Mouse (Mus musculus): ENCODE results near the gene Serpina3m.
A peak's percentile ranks its signal among the peaks of the same experiment; 100 is the strongest.

Gene Serpina3m

DNA sequence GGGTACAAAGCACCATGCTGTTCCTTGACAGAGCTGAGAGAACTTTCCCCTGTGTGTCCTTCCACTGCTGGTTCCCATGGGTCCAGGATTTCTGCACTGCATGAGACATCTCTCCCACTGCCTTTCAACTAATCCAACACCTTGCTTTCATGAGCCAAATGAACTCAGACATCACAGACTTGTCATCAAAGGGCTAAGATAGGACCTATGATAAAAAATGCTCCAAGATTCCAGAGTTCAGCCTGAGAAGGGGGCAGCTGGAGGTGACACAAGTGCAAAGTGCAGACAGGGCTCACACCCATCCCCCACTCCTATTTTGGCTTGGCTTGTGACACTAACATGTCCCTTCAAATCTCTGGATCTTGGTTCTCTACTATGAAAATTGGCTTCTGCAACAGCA lies 50.2 kb downstream of the Serpina3m start:
- DNase-seq (ENCODE audit: low spot score in 2 of 2) = no peak

GRCm38 (mm10) chr12:104391057-104391456 lies 52.8 kb downstream of the Serpina3m start:
- peak in 1 of 2 experiments; percentile 14 for DNase-seq (ENCODE audit: low spot score in 2 of 2)

- DNase-seq (ENCODE audit: low spot score in 2 of 2) = no peak
These were observed 65.7 kb downstream of the Serpina3m start for GRCm38 (mm10) chr12:104403968-104404367.

DNA sequence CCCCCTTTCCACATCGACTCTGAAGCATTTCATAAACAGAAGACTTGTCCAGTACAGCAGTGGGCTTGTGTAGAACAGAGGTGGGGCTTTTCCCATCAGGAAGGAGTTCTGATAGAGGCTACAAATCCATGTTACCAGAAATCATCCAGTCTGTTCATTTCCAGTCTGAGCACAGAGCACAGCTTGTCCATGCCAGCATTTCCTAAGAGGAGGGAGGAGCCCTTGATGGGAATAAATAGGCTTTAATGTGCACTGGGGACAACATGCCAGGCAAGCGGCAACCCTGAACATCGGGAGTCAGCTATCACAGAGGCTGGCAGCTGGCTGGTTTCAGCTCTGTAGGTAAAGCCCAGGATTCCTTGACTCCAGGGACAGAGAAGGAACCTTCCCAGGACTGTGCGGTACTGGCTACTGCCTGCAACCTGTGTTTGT lies 68.2 kb downstream of the Serpina3m start, which contains the start of gene Serpina3n:
Gene Serpina3n, plus strand, starts transcription at position 276 of the 432 bp plus-strand sequence.
- DNase-seq (ENCODE audit: low spot score in 2 of 2) = no peak

GRCm38 (mm10) chr12:104412507-104412906 lies 74.2 kb downstream of the Serpina3m start:
- DNase-seq (ENCODE audit: low spot score in 2 of 2) = no peak

DNA sequence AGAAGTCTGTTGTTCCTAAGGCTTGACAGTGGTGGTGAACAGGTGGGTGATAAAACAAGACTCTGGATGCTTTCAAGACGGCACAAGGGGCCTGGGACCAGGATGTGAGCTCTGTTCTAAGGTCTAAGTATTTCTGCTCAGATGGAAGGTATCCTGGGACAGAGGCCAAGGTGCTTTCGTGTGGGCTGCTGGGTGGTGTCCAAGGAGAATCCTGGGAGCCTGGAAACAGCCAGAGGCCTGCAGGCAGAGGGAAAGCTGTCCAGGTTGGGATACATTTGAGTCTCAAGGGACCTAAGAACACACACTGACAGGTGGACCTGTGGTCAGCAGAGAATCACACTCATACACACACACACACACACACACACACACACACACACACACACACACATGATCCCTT lies 76.3 kb downstream of the Serpina3m start:
- DNase-seq (ENCODE audit: low spot score in 2 of 2) = no peak

DNA sequence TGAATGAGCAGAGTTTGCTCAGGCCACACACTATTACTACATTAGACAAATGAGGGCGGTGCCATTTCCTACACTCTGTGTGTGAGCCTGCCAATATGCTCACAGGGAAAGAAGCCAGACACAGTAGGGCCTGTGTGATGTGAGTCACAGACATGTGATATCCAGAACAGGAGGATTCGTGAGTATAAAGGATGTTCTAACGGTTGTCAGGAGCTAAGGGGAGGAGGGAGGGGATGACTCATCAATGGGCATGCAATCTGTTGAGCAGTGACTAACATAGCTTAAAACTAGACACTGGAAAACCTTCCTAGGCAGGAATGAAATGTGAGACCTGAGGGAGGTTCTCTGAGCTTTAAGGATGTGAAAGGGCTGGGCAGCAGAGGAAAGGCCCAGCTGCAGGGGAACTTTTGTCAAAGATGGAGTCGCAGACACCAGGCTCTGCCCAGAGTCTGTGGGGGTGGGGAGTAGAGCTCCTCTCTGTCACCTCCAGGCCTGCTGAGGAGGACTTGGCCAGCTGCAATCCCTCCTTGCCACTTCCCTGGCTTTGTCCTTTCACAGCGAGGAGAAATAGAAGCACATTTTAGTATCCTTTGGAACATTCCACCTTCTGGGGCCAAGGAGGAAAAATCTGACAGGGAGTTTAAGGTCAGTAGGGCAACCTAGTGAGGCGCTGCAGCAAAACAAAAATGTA lies 77.5 kb downstream of the Serpina3m start:
- DNase-seq (ENCODE audit: low spot score in 2 of 2) = no peak

GRCm38 (mm10) chr12:104418340-104419135 lies 80.3 kb downstream of the Serpina3m start:
- DNase-seq (ENCODE audit: low spot score in 2 of 2) = peak; percentile 59 to 85

GRCm38 (mm10) chr12:104419136-104419462 lies 80.8 kb downstream of the Serpina3m start:
- no peak for DNase-seq (ENCODE audit: low spot score in 2 of 2)

GRCm38 (mm10) chr12:104422615-104423392 lies 84.5 kb downstream of the Serpina3m start:
- DNase-seq (ENCODE audit: low spot score in 2 of 2) = no peak

- DNase-seq (ENCODE audit: low spot score in 2 of 2) = no peak
These were observed 87.3 kb downstream of the Serpina3m start for GRCm38 (mm10) chr12:104425591-104425990.

- no peak for DNase-seq (ENCODE audit: low spot score in 2 of 2)
These were observed 88.6 kb downstream of the Serpina3m start for GRCm38 (mm10) chr12:104426915-104427314.

- no peak for DNase-seq (ENCODE audit: low spot score in 2 of 2)
These were observed 93.1 kb downstream of the Serpina3m start for GRCm38 (mm10) chr12:104431359-104431758.

- no peak for DNase-seq (ENCODE audit: low spot score in 2 of 2)
These were observed 94.9 kb downstream of the Serpina3m start for GRCm38 (mm10) chr12:104433214-104433613.

GRCm38 (mm10) chr12:104433951-104434735 lies 95.9 kb downstream of the Serpina3m start:
- no peak for DNase-seq (ENCODE audit: low spot score in 2 of 2)

DNA sequence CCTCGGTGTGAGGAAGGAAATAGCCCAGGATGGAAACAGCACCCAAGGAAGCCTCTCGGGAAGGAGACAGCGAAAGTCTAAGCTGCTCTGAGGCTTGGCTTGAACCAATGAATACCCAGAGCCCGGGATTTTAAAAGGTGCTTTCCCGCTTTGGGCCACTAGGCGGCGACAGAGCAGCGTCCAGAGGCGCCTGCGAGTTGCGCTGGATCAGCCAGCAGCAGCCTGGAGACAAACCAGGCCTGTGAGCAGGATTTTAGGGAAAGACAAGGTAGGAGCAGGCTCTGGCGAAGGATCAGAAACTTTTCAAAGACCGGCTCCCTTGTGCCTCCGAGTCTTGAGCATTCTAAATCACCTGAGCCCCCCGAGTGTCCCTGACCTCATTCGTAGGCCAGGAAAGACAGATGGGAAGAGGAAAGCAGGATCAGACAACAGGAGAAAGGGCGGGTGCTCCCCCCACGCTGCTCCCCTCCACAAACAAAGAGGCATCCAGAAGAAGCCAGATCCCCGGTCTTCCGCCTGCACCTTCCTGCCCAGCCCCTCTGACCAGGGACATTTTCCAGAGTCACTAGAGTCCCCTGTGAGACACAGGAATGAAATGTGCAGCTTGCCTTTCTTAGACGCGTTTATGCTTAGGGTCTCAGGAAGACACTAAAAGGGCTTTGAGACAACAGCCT lies 101.9 kb downstream of the Serpina3m start:
- DNase-seq (ENCODE audit: low spot score in 2 of 2) = peak; percentile 56 to 85

- DNase-seq (ENCODE audit: low spot score in 2 of 2) = no peak
These were observed 105.4 kb downstream of the Serpina3m start for GRCm38 (mm10) chr12:104443716-104444115.

Measured in spleen, postnatal 4 days (tissue).